27 mouse cellular contexts compared by ENCODE assay signal in the genomic region with DNA sequence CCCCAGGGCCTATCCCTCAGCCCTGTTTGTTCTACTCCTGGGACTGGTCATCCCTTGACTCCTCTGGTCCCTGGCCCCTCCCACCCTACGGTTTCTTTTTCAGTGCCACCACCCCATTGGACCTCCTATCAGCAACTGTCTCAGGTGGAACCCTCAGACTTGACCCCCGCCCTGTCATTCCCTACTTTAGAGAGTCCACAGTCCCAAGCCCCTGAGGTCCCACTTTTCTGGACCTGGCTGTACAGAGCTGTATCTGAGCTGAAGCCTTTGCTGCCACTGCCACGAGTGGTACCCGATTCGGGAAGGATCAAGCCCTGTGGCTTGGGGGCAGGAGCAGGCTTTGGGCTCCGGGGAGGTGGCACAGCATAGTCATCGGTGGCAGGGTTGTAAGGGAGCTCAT. TPM values are rescaled to one million over a fixed set of nuclear protein-coding genes. Genes with fewer than 3 reads are reported as not detected.
A peak's percentile ranks its signal among the peaks of the same experiment; 100 is the strongest.
DNase-seq lines count a peak whose midpoint lies in the region; ATAC-seq lines count a peak whose summit lies in the region.
"Had no signal": no experiment of that assay in that cellular context is flagged by ENCODE, and none has a peak within 500 bp of the region (broad histone marks: within the 10 kb centered on the region; RNA-seq: fewer than 3 reads in every experiment).

No protein-coding gene starts in this region.

- H3K4me1 ChIP-seq in embryonic facial prominence, embryonic 13.5 days, result peaks cover 78% of the 10 kb centered on the region
- peaks cover 71% of the 10 kb centered on the region for H3K4me1 ChIP-seq in embryonic facial prominence, embryonic 10.5 days
- peaks cover 42% of the 10 kb centered on the region for H3K4me1 ChIP-seq in limb, embryonic 12.5 days (replicated peaks)
- peaks cover 49% of the 10 kb centered on the region for H3K4me1 ChIP-seq in limb, embryonic 10.5 days
- peaks cover 91% of the 10 kb centered on the region for H3K4me1 ChIP-seq in megakaryocyte, embryonic 14.5 days

- 0 out of 2 replicates have a peak overlapping the region, but pooled peaks have one; percentile 88 for H3K4me2 ChIP-seq in embryonic facial prominence, embryonic 13.5 days
- peak overlapping the region; percentile 6; the same call in 1 of the 2 replicates for H3K4me2 ChIP-seq in limb, embryonic 12.5 days
- H3K4me2 ChIP-seq: forebrain, embryonic 12.5 days; heart, embryonic 11.5 days; hindbrain, embryonic 13.5 days; neural tube, embryonic 15.5 days had no signal

- H3K9me3 ChIP-seq in embryonic facial prominence, embryonic 13.5 days, result no peaks in the 10 kb centered on the region
- H3K9me3 ChIP-seq in embryonic facial prominence, embryonic 10.5 days, result no peaks in the 10 kb centered on the region
- H3K9me3 ChIP-seq in limb, embryonic 12.5 days, result no peaks in the 10 kb centered on the region
- H3K9me3 ChIP-seq in limb, embryonic 10.5 days (replicated peaks), result no peaks in the 10 kb centered on the region
- no peaks in the 10 kb centered on the region for H3K9me3 ChIP-seq in megakaryocyte, embryonic 14.5 days
- H3K9me3 ChIP-seq: forebrain, embryonic 12.5 days; hindbrain, embryonic 13.5 days; midbrain, embryonic 12.5 days; neural tube, embryonic 15.5 days; stomach, embryonic 15.5 days had no signal

- no peak overlapping the region for H3K4me3 ChIP-seq in embryonic facial prominence, embryonic 13.5 days
- H3K4me3 ChIP-seq in embryonic facial prominence, embryonic 10.5 days, result no peak overlapping the region
- no peak overlapping the region for H3K4me3 ChIP-seq in limb, embryonic 12.5 days (replicated peaks)
- H3K4me3 ChIP-seq in limb, embryonic 10.5 days, result no peak overlapping the region
- H3K4me3 ChIP-seq in megakaryocyte, embryonic 14.5 days (replicated peaks), result peak overlapping the region; percentile 92
- H3K4me3 ChIP-seq: midbrain, embryonic 12.5 days; neural tube, embryonic 15.5 days; stomach, embryonic 15.5 days had no signal

- H3K9ac ChIP-seq in embryonic facial prominence, embryonic 13.5 days, result 0 out of 2 replicates have a peak overlapping the region, but pooled peaks have one; percentile 32
- no peak overlapping the region for H3K9ac ChIP-seq in limb, embryonic 12.5 days (replicated peaks)
- H3K9ac ChIP-seq: forebrain, embryonic 12.5 days; midbrain, embryonic 12.5 days; neural tube, embryonic 15.5 days; stomach, embryonic 15.5 days had no signal

- WGBS in embryonic facial prominence, embryonic 13.5 days, result 64% methylated on average over 7 of the region's 7 CpGs
- 54% methylated on average over 7 of the region's 7 CpGs for WGBS in embryonic facial prominence, embryonic 10.5 days
- 66% methylated on average over 7 of the region's 7 CpGs for WGBS in limb, embryonic 12.5 days
- 62% methylated on average over 7 of the region's 7 CpGs for WGBS in limb, embryonic 10.5 days

- H3K27ac ChIP-seq in embryonic facial prominence, embryonic 13.5 days, result no peak overlapping the region
- no peak overlapping the region for H3K27ac ChIP-seq in embryonic facial prominence, embryonic 10.5 days (replicated peaks)
- H3K27ac ChIP-seq in limb, embryonic 12.5 days, result no peak overlapping the region
- no peak overlapping the region for H3K27ac ChIP-seq in limb, embryonic 10.5 days
- H3K27ac ChIP-seq: forebrain, embryonic 12.5 days; hindbrain, embryonic 13.5 days; midbrain, embryonic 12.5 days; neural tube, embryonic 15.5 days; stomach, embryonic 15.5 days had no signal

- no peak for ATAC-seq in embryonic facial prominence, embryonic 13.5 days (ENCODE audit: insufficient number of reproducible peaks, insufficient read depth, low FRiP score, low TSS enrichment, low read depth)
- no peak for ATAC-seq in limb, embryonic 12.5 days (ENCODE audit: insufficient number of reproducible peaks, insufficient read depth, low FRiP score, low TSS enrichment, low read depth)
- ATAC-seq in megakaryocyte, adult 5-6 weeks (ENCODE audit: poor library complexity, severe bottlenecking), result no peak
- ATAC-seq: intestine, embryonic 16.5 days; Patski had no signal

- no peaks in the 10 kb centered on the region for H3K36me3 ChIP-seq in embryonic facial prominence, embryonic 13.5 days
- H3K36me3 ChIP-seq in embryonic facial prominence, embryonic 10.5 days (replicated peaks), result peaks cover 10% of the 10 kb centered on the region; the same call in 1 of the 2 replicates
- peaks cover 8% of the 10 kb centered on the region; the same call in 1 of the 2 replicates for H3K36me3 ChIP-seq in limb, embryonic 12.5 days
- H3K36me3 ChIP-seq in limb, embryonic 10.5 days, result no peaks in the 10 kb centered on the region
- peaks cover 53% of the 10 kb centered on the region for H3K36me3 ChIP-seq in megakaryocyte, embryonic 14.5 days (replicated peaks; ENCODE audit: low read length)
- H3K36me3 ChIP-seq: forebrain, embryonic 12.5 days; hindbrain, embryonic 13.5 days; midbrain, embryonic 12.5 days; neural tube, embryonic 15.5 days; stomach, embryonic 15.5 days had no signal

- DNase-seq in embryonic facial prominence, embryonic 10.5 days (ENCODE audit: low spot score), result no peak
- no peak for DNase-seq in limb, embryonic 10.5 days (ENCODE audit: low spot score)
- DNase-seq in left cerebral cortex, adult 11 months (ENCODE audit: low spot score), result no peak
- DNase-seq: adrenal gland, postnatal 10 days; cerebellum, adult 8-10 months; cerebellum, postnatal 25 days; gastrocnemius, postnatal 14 days; heart, adult 18-20 months; heart, postnatal 36 days; kidney, adult 9 months; kidney, postnatal 14 days; layer of hippocampus, adult 9-11 months; lung, adult 2 months; retina, postnatal 1 day; right cerebral cortex, postnatal 14 days had no signal

- H3K27me3 ChIP-seq in embryonic facial prominence, embryonic 13.5 days, result peaks cover 48% of the 10 kb centered on the region
- H3K27me3 ChIP-seq in embryonic facial prominence, embryonic 10.5 days (replicated peaks; ENCODE audit: low read depth, poor library complexity, severe bottlenecking), result peaks cover 84% of the 10 kb centered on the region
- peaks cover 43% of the 10 kb centered on the region for H3K27me3 ChIP-seq in limb, embryonic 12.5 days
- H3K27me3 ChIP-seq in limb, embryonic 10.5 days (ENCODE audit: low read depth, poor library complexity, severe bottlenecking), result peaks cover 78% of the 10 kb centered on the region
- H3K27me3 ChIP-seq in megakaryocyte, embryonic 14.5 days (replicated peaks), result no peaks in the 10 kb centered on the region
- H3K27me3 ChIP-seq: Patski had no signal

RNA-seq across cellular contexts. Expression of a gene that starts 2.2 kb away (rescaled TPM):
- polyA plus RNA-seq in embryonic facial prominence, embryonic 13.5 days (2015; fragmentation: Nextera tagmentation; extraction: Ambion mirVana), result 11.5 and 12.8 TPM in 2 replicates
- 11.1 and 12.2 TPM in 2 replicates for polyA plus RNA-seq in embryonic facial prominence, embryonic 10.5 days (2016; fragmentation: Nextera tagmentation; extraction: Ambion mirVana)
- 9.9 and 10.0 TPM in 2 replicates for polyA plus RNA-seq in limb, embryonic 12.5 days (2016; fragmentation: Nextera tagmentation; extraction: Ambion mirVana)
- polyA plus RNA-seq in limb, embryonic 10.5 days (2016; fragmentation: Nextera tagmentation; extraction: Ambion mirVana), result 9.8 and 14.9 TPM in 2 replicates
- polyA plus RNA-seq in megakaryocyte, embryonic 14.5 days (2012; ENCODE audit: insufficient read depth, low replicate concordance), result 159 and 256 TPM in 2 replicates
- 10.2 and 12.3 TPM in 2 replicates for total RNA-seq in megakaryocyte, adult 5-6 weeks (2015)
- total RNA-seq in megakaryocyte, adult 5-6 weeks (2017), result 23.5 and 26.8 TPM in 2 replicates

RNA-seq across cellular contexts. Expression of a gene that starts 2.9 kb away (rescaled TPM):
- polyA plus RNA-seq in embryonic facial prominence, embryonic 13.5 days (2015; fragmentation: Nextera tagmentation; extraction: Ambion mirVana), result 20.9 and 24.1 TPM in 2 replicates
- 11.4 and 11.6 TPM in 2 replicates for polyA plus RNA-seq in embryonic facial prominence, embryonic 10.5 days (2016; fragmentation: Nextera tagmentation; extraction: Ambion mirVana)
- polyA plus RNA-seq in limb, embryonic 12.5 days (2016; fragmentation: Nextera tagmentation; extraction: Ambion mirVana), result 15.7 and 19.4 TPM in 2 replicates
- polyA plus RNA-seq in limb, embryonic 10.5 days (2016; fragmentation: Nextera tagmentation; extraction: Ambion mirVana), result 6.3 and 12.8 TPM in 2 replicates
- 0.40 and 4.2 TPM in 2 replicates for polyA plus RNA-seq in megakaryocyte, embryonic 14.5 days (2012; ENCODE audit: insufficient read depth, low replicate concordance)
- 0.30 and 0.65 TPM in 2 replicates for total RNA-seq in megakaryocyte, adult 5-6 weeks (2015)
- total RNA-seq in megakaryocyte, adult 5-6 weeks (2017), result 0.44 and 1.4 TPM in 2 replicates

RNA-seq across cellular contexts. Expression of a gene that starts 23.2 kb away (rescaled TPM):
- 177 and 206 TPM in 2 replicates for polyA plus RNA-seq in embryonic facial prominence, embryonic 13.5 days (2015; fragmentation: Nextera tagmentation; extraction: Ambion mirVana)
- 148 and 172 TPM in 2 replicates for polyA plus RNA-seq in embryonic facial prominence, embryonic 10.5 days (2016; fragmentation: Nextera tagmentation; extraction: Ambion mirVana)
- 158 and 159 TPM in 2 replicates for polyA plus RNA-seq in limb, embryonic 12.5 days (2016; fragmentation: Nextera tagmentation; extraction: Ambion mirVana)
- 167 and 169 TPM in 2 replicates for polyA plus RNA-seq in limb, embryonic 10.5 days (2016; fragmentation: Nextera tagmentation; extraction: Ambion mirVana)
- 1,695 and 4,915 TPM in 2 replicates for polyA plus RNA-seq in megakaryocyte, embryonic 14.5 days (2012; ENCODE audit: insufficient read depth, low replicate concordance)
- total RNA-seq in megakaryocyte, adult 5-6 weeks (2015), result 156 and 191 TPM in 2 replicates
- 143 and 168 TPM in 2 replicates for total RNA-seq in megakaryocyte, adult 5-6 weeks (2017)

RNA-seq across cellular contexts. Expression of a gene that starts 24.0 kb away (rescaled TPM):
- polyA plus RNA-seq in embryonic facial prominence, embryonic 13.5 days (2015; fragmentation: Nextera tagmentation; extraction: Ambion mirVana), result 72.6 and 75.4 TPM in 2 replicates
- polyA plus RNA-seq in embryonic facial prominence, embryonic 10.5 days (2016; fragmentation: Nextera tagmentation; extraction: Ambion mirVana), result 83.5 and 90.0 TPM in 2 replicates
- polyA plus RNA-seq in limb, embryonic 12.5 days (2016; fragmentation: Nextera tagmentation; extraction: Ambion mirVana), result 68.7 and 75.5 TPM in 2 replicates
- 76.2 and 82.6 TPM in 2 replicates for polyA plus RNA-seq in limb, embryonic 10.5 days (2016; fragmentation: Nextera tagmentation; extraction: Ambion mirVana)
- polyA plus RNA-seq in megakaryocyte, embryonic 14.5 days (2012; ENCODE audit: insufficient read depth, low replicate concordance), result 27.7 and 49.5 TPM in 2 replicates
- total RNA-seq in megakaryocyte, adult 5-6 weeks (2015), result 53.9 and 55.6 TPM in 2 replicates
- 34.1 and 41.4 TPM in 2 replicates for total RNA-seq in megakaryocyte, adult 5-6 weeks (2017)

RNA-seq across cellular contexts. Expression of a gene that starts 26.5 kb away (rescaled TPM):
- 1.3 TPM in 2 replicates for polyA plus RNA-seq in embryonic facial prominence, embryonic 13.5 days (2015; fragmentation: Nextera tagmentation; extraction: Ambion mirVana)
- 1.8 and 2.8 TPM in 2 replicates for polyA plus RNA-seq in embryonic facial prominence, embryonic 10.5 days (2016; fragmentation: Nextera tagmentation; extraction: Ambion mirVana)
- polyA plus RNA-seq in limb, embryonic 12.5 days (2016; fragmentation: Nextera tagmentation; extraction: Ambion mirVana), result 0.68 and 1.1 TPM in 2 replicates
- polyA plus RNA-seq in limb, embryonic 10.5 days (2016; fragmentation: Nextera tagmentation; extraction: Ambion mirVana), result 1.4 and 1.5 TPM in 2 replicates
- 0.22 TPM in 1 of 2 replicates, not detected in the other for polyA plus RNA-seq in megakaryocyte, embryonic 14.5 days (2012; ENCODE audit: insufficient read depth, low replicate concordance)
- total RNA-seq in megakaryocyte, adult 5-6 weeks (2015), result 2.2 and 2.3 TPM in 2 replicates
- total RNA-seq in megakaryocyte, adult 5-6 weeks (2017), result 0.62 and 1.2 TPM in 2 replicates

Comparison
In these comparisons a context has a peak if more than half of its experiments do, and no peak if none do; other contexts are left out.
1. RNA of a gene that starts 2.2 kb away (polyA plus RNA-seq): 159 to 256 TPM in megakaryocyte, embryonic 14.5 days; 9.8 to 14.9 TPM in limb, embryonic 10.5 days, 11.1 to 12.2 TPM in embryonic facial prominence, embryonic 10.5 days, 11.5 to 12.8 TPM in embryonic facial prominence, embryonic 13.5 days and 9.9 to 10.0 TPM in limb, embryonic 12.5 days; every median in the first group is over 10 times any median in the second.